Mouse (Mus musculus): ENCODE data around the gene Sphk1. TPM values are rescaled to one million over a fixed set of nuclear protein-coding genes. Genes with fewer than 3 reads are reported as not detected.

Gene Sphk1
- 69.4 and 73.3 TPM in 2 replicates for polyA plus RNA-seq (2012)

GRCm38 (mm10) chr11:116530187-116531147 is at the start of gene Sphk1:
TSS of gene Sphk1 (plus strand) at chr11:116530925.

DNA sequence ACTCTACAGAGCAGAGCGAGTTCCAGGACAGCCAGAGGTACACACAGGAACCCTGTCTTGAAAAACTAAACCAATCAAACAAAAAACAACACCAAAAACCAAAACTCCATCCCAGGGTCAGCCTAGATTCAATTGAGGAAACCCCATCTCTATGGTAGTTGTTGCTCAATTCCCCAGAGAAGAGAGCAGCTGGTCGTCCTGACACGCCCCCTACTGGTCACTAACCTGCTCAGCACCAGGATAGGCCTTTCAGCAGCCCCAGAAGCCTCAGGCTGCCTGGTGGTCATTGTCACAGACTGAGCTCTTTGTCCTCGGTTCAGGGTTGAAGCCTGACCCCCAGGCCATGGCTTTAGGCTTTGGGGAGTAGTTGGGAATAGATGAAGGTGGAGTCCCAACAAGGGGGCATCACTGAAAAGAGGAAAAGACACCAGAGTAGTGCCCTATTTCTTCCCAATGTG is 36.9 kb upstream of the Sphk1 start, which contains the start of gene Prpsap1:
Gene Prpsap1, minus strand, starts transcription at position 408 of the 458 bp plus-strand sequence.

DNA sequence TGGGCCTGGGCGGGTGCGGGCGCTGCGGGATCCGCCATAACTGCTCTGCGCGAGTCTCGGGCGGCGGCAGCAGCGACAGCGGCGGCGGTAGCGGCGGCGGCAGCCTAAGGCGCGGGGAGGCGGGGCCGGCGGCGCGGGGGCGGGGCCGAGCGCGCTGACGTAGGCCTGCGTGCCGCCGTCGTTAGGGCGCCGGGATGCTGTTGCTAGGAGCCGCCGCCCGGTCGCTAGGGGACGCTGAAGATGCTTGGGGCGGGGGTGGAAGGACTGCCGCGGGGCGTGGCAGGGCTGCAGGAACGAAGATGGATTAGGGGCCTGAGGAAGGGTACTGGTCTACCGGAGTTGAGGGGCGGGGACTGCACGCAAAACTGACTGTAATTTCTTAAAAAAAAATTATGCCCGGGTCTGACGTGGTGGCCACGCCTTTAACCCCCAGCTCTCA is 50.7 kb downstream of the Sphk1 start, which contains the start of gene Ube2o:
Gene Ube2o, minus strand, starts transcription at position 72 of the 439 bp plus-strand sequence.

Other genes with a start within 250 kb of the Sphk1 start
- gene Galr2, start 250.0 kb upstream of the Sphk1 start, polyA plus RNA-seq (2012) = 0.13 and 0.17 TPM in 2 replicates
- 12.4 and 14.8 TPM in 2 replicates for gene Exoc7, start 223.7 kb upstream of the Sphk1 start, polyA plus RNA-seq (2012)
- 0.35 and 1.3 TPM in 2 replicates for gene Foxj1, start 195.5 kb upstream of the Sphk1 start, polyA plus RNA-seq (2012)
- gene Rnf157, start 117.9 kb upstream of the Sphk1 start, polyA plus RNA-seq (2012) = 9.0 and 10.1 TPM in 2 replicates
- gene Ubald2, start 96.8 kb upstream of the Sphk1 start, polyA plus RNA-seq (2012) = 706 and 748 TPM in 2 replicates
- not detected in 2 replicates for gene Qrich2, start 64.7 kb upstream of the Sphk1 start, polyA plus RNA-seq (2012)
- 73.0 and 78.3 TPM in 2 replicates for gene Prpsap1, start 36.7 kb upstream of the Sphk1 start, polyA plus RNA-seq (2012)
- gene Ube2o, start 50.5 kb downstream of the Sphk1 start, polyA plus RNA-seq (2012) = 27.4 and 35.3 TPM in 2 replicates
- gene Aanat, start 55.5 kb downstream of the Sphk1 start, polyA plus RNA-seq (2012) = not detected in 2 replicates
- gene Rhbdf2, start 96.1 kb downstream of the Sphk1 start, polyA plus RNA-seq (2012) = 25.8 and 32.5 TPM in 2 replicates
- gene Prcd, start 122.6 kb downstream of the Sphk1 start, polyA plus RNA-seq (2012) = not detected in 2 replicates
- gene Cygb, start 123.4 kb downstream of the Sphk1 start, polyA plus RNA-seq (2012) = 0.11 and 0.12 TPM in 2 replicates
- gene St6galnac1, start 244.6 kb downstream of the Sphk1 start, polyA plus RNA-seq (2012) = not detected in 2 replicates

Measured in megakaryocyte-erythroid progenitor cell, adult 5 weeks (primary cell).